Mouse (Mus musculus): ENCODE data around the gene Gle1.
"Not testable (repeated sequence)": the region's sequence is repeated elsewhere in the genome, so short reads cannot be mapped to it uniquely, and the experiment has no call there.

Gene Gle1

GRCm38 (mm10) chr2:29934906-29935599 lies at the start of gene Gle1:
Gene Gle1, plus strand, starts transcription at chr2:29935426.
- DNase-seq (ENCODE audit: extremely low read depth, insufficient read length, low spot score) = peak; percentile 95

GRCm38 (mm10) chr2:29886659-29887292 lies 48.5 kb upstream of the Gle1 start:
- DNase-seq (ENCODE audit: extremely low read depth, insufficient read length, low spot score) = not testable (repeated sequence)

- peak; percentile 83 for DNase-seq (ENCODE audit: extremely low read depth, insufficient read length, low spot score)
Observed at GRCm38 (mm10) chr2:29889066-29889944, 45.9 kb upstream of the Gle1 start, which contains the start of gene Odf2. Gene Odf2, plus strand, starts transcription at chr2:29889221.

GRCm38 (mm10) chr2:29889991-29890833 lies 45.0 kb upstream of the Gle1 start:
- peak; percentile 88 for DNase-seq (ENCODE audit: extremely low read depth, insufficient read length, low spot score)

GRCm38 (mm10) chr2:29891773-29892172 lies 43.5 kb upstream of the Gle1 start:
- no peak for DNase-seq (ENCODE audit: extremely low read depth, insufficient read length, low spot score)

GRCm38 (mm10) chr2:29896071-29896470 lies 39.2 kb upstream of the Gle1 start:
- no peak for DNase-seq (ENCODE audit: extremely low read depth, insufficient read length, low spot score)

- DNase-seq (ENCODE audit: extremely low read depth, insufficient read length, low spot score) = no peak
Observed at GRCm38 (mm10) chr2:29897366-29897765, 37.9 kb upstream of the Gle1 start.

- no peak for DNase-seq (ENCODE audit: extremely low read depth, insufficient read length, low spot score)
Observed at GRCm38 (mm10) chr2:29898081-29898480, 37.1 kb upstream of the Gle1 start.

GRCm38 (mm10) chr2:29902194-29902593 lies 33.0 kb upstream of the Gle1 start:
- no peak for DNase-seq (ENCODE audit: extremely low read depth, insufficient read length, low spot score)

- DNase-seq (ENCODE audit: extremely low read depth, insufficient read length, low spot score) = not testable (repeated sequence)
Observed at GRCm38 (mm10) chr2:29908171-29908570, 27.1 kb upstream of the Gle1 start.

- DNase-seq (ENCODE audit: extremely low read depth, insufficient read length, low spot score) = no peak
Observed at GRCm38 (mm10) chr2:29910042-29910441, 25.2 kb upstream of the Gle1 start.

GRCm38 (mm10) chr2:29917621-29918020 lies 17.6 kb upstream of the Gle1 start:
- DNase-seq (ENCODE audit: extremely low read depth, insufficient read length, low spot score) = no peak

GRCm38 (mm10) chr2:29922011-29922410 lies 13.2 kb upstream of the Gle1 start:
- no peak for DNase-seq (ENCODE audit: extremely low read depth, insufficient read length, low spot score)

GRCm38 (mm10) chr2:29926542-29926941 lies 8.7 kb upstream of the Gle1 start:
- DNase-seq (ENCODE audit: extremely low read depth, insufficient read length, low spot score) = no peak

GRCm38 (mm10) chr2:29930506-29930905 lies 4.7 kb upstream of the Gle1 start:
- DNase-seq (ENCODE audit: extremely low read depth, insufficient read length, low spot score) = no peak

- DNase-seq (ENCODE audit: extremely low read depth, insufficient read length, low spot score) = no peak
Observed at GRCm38 (mm10) chr2:29931194-29931593, 4.0 kb upstream of the Gle1 start.

- DNase-seq (ENCODE audit: extremely low read depth, insufficient read length, low spot score) = no peak
Observed at GRCm38 (mm10) chr2:29940073-29940472, 4.8 kb downstream of the Gle1 start.

- no peak for DNase-seq (ENCODE audit: extremely low read depth, insufficient read length, low spot score)
Observed at GRCm38 (mm10) chr2:29940826-29941225, 5.6 kb downstream of the Gle1 start.

GRCm38 (mm10) chr2:29944723-29945122 lies 9.5 kb downstream of the Gle1 start:
- DNase-seq (ENCODE audit: extremely low read depth, insufficient read length, low spot score) = peak; percentile 47

- DNase-seq (ENCODE audit: extremely low read depth, insufficient read length, low spot score) = no peak
Observed at GRCm38 (mm10) chr2:29948896-29949295, 13.7 kb downstream of the Gle1 start.

Measured in 3134 (cell line).